Mouse (Mus musculus) thymus, adult 2 months (tissue): Measurements from ENCODE around the gene Cplx3. TPM values are rescaled to one million over a fixed set of nuclear protein-coding genes. Genes with fewer than 3 reads are reported as not detected.

Experiments used
- DNase-seq: peaks from one replicate; pipeline ENCODE4 v3.0.0; 2021
- H3K27ac ChIP-seq: fragments of 200-500 bp; 2 replicates; pipeline ENCODE4 v1.5.1; 2012; ENCODE audit warnings: low read length, control low read depth; ENCODE audit not compliant: control insufficient read depth, insufficient read depth
- H3K27me3 ChIP-seq: fragments of 200-500 bp; 2 replicates; pipeline ENCODE4 v1.6.1; 2012; ENCODE audit warnings: mild to moderate bottlenecking, low read length, moderate library complexity, mixed read lengths; ENCODE audit not compliant: control insufficient read depth, insufficient read depth
- H3K36me3 ChIP-seq: fragments of 200-500 bp; 2 replicates; pipeline ENCODE4 v1.6.1; 2012; ENCODE audit warnings: mild to moderate bottlenecking, low read length, moderate library complexity; ENCODE audit not compliant: control insufficient read depth, insufficient read depth
- H3K4me1 ChIP-seq: fragments of 200-500 bp; replicated peaks from 2 replicates; pipeline ENCODE4 v1.6.1; 2012; ENCODE audit warnings: low read length; ENCODE audit not compliant: control insufficient read depth, insufficient read depth
- H3K4me3 ChIP-seq: fragments of 200-500 bp; 2 replicates; pipeline ENCODE4 v1.5.1; 2012; ENCODE audit warnings: mild to moderate bottlenecking, low read length, control low read depth, moderate library complexity; ENCODE audit not compliant: control insufficient read depth, insufficient read depth
- CTCF ChIP-seq: fragments of 200-500 bp; IDR thresholded peaks from 2 replicates; pipeline ENCODE4 v1.5.1; 2012; ENCODE audit warnings: mild to moderate bottlenecking, control low read depth, low read length, moderate library complexity, borderline replicate concordance; ENCODE audit not compliant: control insufficient read depth, poor library complexity, insufficient read depth; ENCODE audit errors: extremely low read depth
- POLR2A ChIP-seq: fragments of 200-500 bp; IDR thresholded peaks from 2 replicates; pipeline ENCODE4 v1.6.1; 2012; ENCODE audit warnings: mild to moderate bottlenecking, low read length, control low read depth, moderate library complexity; ENCODE audit not compliant: control insufficient read depth, poor library complexity, insufficient read depth; ENCODE audit errors: extremely low read depth
- WGBS: fragments of 180-500 bp; shearing (Covaris S2); methylation state at CpG from one replicate; pipeline ENCODE4 v1.1.7; 2018; 5-methylcytosine and 5-hydroxymethylcytosine counted together
- polyA plus RNA-seq: library from polyadenylated mRNA; depleted of rRNA; stranded (reverse); fragments of >200 nt; gene quantifications from 2 replicates; pipeline ENCODE4 v1.2.3, GENCODE M21; 2012

Gene Cplx3
- polyA plus RNA-seq, 1 experiment = 0.34 TPM

DNA sequence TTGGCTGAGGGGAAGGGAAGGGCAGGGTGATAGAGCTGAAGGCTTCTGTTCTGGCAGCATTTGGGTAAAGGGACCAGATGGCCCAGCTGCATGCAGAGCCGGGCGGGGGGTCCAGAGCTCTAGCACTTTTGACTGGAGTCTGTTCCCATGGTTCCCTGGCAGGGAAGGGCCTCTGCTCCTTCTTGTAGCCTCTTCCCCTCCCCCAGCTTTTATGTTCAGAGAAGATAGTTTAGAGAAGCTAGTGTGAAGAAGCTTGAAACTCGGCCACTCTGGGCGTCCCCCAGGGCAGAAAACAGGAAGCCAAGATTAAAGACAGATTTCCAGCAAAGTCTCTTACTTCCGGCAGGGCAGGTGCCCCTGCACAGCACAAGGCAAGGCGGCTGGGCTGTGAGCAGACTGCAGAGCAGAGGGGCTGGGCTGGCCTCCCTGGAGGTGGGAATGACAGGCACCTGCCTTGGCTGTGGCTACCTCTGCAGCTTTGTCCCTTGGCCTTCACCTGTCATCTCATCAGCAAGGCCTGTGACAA lies 44.8 kb upstream of the Cplx3 start:
- TF ChIP-seq CTCF = no peak
- no peak for TF ChIP-seq POLR2A
- Histone ChIP-seq H3K4me1 (peaks cover 73% of the 10 kb centered on the region), H3K27ac (peak overlapping the region; percentile 94), H3K4me3 (peak overlapping the region; percentile 10), H3K27me3 (no peaks in the 10 kb centered on the region), H3K36me3 (no peaks in the 10 kb centered on the region)
- WGBS = 2% methylated on average over 6 of the region's 6 CpGs
- peak; percentile 77 for DNase-seq

DNA sequence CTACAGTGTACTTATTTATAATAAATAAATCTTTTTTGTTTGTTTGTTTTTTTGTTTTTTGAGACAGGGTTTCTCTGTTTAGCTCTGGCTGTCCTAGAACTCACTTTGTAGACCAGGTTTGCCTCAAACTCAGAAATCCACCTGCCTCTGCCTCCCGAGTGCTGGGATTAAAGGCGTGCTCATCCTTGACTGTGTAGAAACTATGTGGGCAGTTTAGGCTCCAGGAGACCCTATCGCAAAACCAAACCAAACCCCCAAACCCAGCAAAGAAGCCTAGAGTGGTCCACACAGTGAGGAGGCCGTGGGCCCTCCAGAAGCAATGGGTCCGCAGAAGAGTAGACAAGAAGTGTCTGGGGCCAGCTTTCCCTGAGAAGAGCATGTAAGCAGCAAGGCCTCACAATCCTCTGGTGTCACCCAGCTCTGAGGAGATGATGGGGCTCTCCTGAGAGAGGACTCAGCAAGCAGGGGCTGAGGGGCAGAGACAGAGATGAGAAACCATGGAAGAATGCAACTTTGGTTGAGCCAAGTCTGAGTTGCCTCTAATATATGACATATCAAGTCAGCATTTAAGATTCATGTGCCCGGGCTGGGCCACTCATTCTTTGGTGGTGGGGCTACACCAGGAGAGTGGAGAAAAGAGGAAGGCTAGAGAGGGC lies 44.2 kb upstream of the Cplx3 start:
- H3K27me3 ChIP-seq = no peaks in the 10 kb centered on the region
- DNase-seq = peak; percentile 6
- H3K27ac ChIP-seq = peak overlapping the region; percentile 94
- H3K36me3 ChIP-seq = no peaks in the 10 kb centered on the region
- TF ChIP-seq POLR2A (no peak), CTCF (no peak)
- 78% methylated on average over 6 of the region's 6 CpGs for WGBS
- no peak overlapping the region for H3K4me3 ChIP-seq
- peaks cover 73% of the 10 kb centered on the region for H3K4me1 ChIP-seq

GRCm38 (mm10) chr9:57647286-57648108 lies 41.4 kb upstream of the Cplx3 start:
- 4% methylated on average over 4 of the region's 4 CpGs for WGBS
- Histone ChIP-seq H3K4me1 (peaks cover 65% of the 10 kb centered on the region), H3K27ac (peak overlapping the region; percentile 84), H3K36me3 (no peaks in the 10 kb centered on the region), H3K27me3 (no peaks in the 10 kb centered on the region), H3K4me3 (no peak overlapping the region)
- DNase-seq = peak; percentile 63
- no peak for TF ChIP-seq POLR2A
- no peak for TF ChIP-seq CTCF

DNA sequence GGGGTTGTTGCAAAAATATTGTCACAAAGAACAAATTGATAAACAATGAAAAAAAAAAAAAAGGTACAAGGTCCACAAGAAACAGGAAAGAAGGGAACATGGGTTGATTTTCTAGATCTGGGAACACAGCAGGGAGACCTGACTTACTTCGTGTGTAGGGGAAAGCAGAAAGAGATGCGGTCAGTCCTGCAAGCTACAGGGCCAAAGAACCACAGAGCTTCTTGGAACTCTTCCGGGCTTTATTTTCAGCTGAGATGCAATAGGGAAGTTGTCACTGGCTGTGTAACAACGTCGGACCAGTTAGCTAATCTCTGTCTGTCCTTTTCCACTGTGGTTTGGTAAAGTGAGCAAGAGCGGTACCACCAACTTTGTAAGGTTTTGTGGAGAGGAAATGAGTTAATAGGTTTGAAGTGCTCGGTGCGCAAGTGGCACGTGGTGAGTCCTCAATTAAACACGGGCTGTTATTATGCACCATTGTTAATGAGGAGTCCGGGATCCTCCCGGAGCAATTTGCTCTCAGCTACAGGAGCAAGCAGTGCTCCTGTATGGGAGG lies 40.5 kb upstream of the Cplx3 start:
- DNase-seq = peak; percentile 28
- WGBS = 7% methylated on average over 12 of the region's 12 CpGs
- no peak overlapping the region for H3K4me3 ChIP-seq
- H3K27me3 ChIP-seq = no peaks in the 10 kb centered on the region
- TF ChIP-seq POLR2A (no peak), CTCF (no peak)
- no peaks in the 10 kb centered on the region; the same call in 1 of the 2 replicates for H3K36me3 ChIP-seq
- H3K4me1 ChIP-seq = peaks cover 65% of the 10 kb centered on the region
- peak overlapping the region; percentile 84 for H3K27ac ChIP-seq

DNA sequence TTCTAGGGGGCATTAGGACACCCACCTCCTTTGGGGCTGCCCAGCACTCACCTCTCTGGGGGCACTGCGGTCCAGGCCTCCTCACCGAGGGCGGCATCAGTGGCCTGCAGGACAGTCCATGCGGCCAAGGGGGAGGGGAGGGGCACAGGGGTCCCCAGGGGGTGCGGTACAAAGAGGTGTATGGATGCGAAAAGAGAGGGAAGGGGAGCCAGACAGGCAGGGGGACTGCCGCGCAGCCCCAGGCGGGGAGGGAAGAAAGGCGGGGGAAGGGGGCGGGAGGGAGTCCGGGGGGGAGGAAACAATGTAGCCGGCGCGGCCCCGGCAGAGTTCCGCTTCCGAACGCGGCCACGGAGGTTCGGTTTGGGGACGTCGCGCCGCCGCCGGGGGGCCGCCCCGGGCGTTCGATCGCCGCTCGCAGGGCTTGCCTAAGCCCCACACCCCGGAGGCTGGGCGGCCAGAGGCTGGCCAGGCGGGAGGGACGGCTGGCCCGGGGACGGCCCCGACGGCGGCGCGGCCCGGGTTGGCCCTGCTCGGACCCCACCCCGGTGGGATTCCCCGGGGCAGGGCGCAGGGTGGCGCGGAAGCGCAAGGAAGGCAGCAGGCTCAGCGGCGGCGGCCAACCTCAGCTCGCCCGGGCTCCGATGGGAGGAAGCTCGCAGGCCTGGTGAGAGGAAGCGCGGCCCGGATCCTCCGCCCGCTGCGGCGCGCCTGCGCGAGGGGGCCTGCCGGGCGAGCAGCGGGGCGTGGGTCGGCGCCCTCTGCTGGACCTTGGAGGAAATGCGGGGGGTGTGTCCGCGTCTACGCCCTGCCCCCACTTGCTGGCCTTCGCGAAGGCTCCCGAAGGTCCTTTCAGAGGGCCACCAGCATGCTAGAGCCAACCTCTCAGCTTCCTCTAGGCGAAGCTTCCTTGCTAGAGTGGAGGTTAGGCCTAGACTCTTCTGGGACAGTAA lies 39.1 kb upstream of the Cplx3 start:
- Histone ChIP-seq H3K27ac (peak overlapping the region; percentile 87), H3K36me3 (no peaks in the 10 kb centered on the region; the same call in 1 of the 2 replicates), H3K27me3 (no peaks in the 10 kb centered on the region), H3K4me1 (peaks cover 64% of the 10 kb centered on the region), H3K4me3 (peak overlapping the region; percentile 75)
- peak; percentile 92 for DNase-seq
- WGBS = 1% methylated on average over 83 of the region's 85 CpGs
- TF ChIP-seq POLR2A = peak; percentile 90
- peak; percentile 98 for TF ChIP-seq CTCF

DNA sequence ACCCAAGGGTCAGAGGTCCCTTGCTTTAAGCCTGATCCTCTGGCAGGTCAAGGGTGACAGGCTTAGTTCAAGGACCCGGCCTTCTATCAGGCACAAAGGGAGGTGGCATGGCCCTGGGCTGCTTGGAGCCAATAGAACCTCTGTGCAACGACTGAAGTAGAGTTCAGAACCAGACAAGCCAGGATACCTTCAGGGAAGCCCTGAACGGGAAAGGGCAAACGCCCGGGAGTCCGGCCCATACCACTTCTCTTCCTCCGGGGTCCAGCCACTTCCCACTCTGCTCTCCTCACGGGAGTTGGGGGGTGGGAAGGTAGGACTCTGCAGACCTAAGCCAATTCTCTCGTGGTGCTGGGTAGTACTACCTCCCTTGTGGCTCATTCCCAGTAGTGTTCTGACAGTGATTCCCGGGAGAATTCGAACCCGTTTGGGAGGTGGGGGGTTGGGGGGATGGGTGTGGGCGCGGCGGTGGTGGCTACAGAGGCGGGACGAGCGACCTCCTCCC lies 38.4 kb upstream of the Cplx3 start:
- no peaks in the 10 kb centered on the region for H3K27me3 ChIP-seq
- 0% methylated on average over 18 of the region's 18 CpGs for WGBS
- DNase-seq = no peak
- H3K36me3 ChIP-seq = no peaks in the 10 kb centered on the region; the same call in 1 of the 2 replicates
- H3K4me3 ChIP-seq = peak overlapping the region; percentile 75
- peak overlapping the region; percentile 87 for H3K27ac ChIP-seq
- peaks cover 68% of the 10 kb centered on the region for H3K4me1 ChIP-seq
- TF ChIP-seq CTCF (no peak), POLR2A (no peak)
